Mouse (Mus musculus) CH12.LX (cell line): ENCODE data around the gene Fam189a2. TPM values are rescaled to one million over a fixed set of nuclear protein-coding genes. Genes with fewer than 3 reads are reported as not detected.

Experiments used
- DNase-seq: peaks from one replicate; pipeline ENCODE4 v3.0.0-alpha.2; 2013; ENCODE audit errors: extremely low read depth
- H3K27ac ChIP-seq: 2 replicates; pipeline ENCODE4 v1.5.1; 2012; ENCODE audit warnings: low read depth, mild to moderate bottlenecking, control low read depth, moderate library complexity; ENCODE audit not compliant: insufficient read depth
- H3K27me3 ChIP-seq: replicated peaks from 2 replicates; pipeline ENCODE3; 2012; ENCODE audit warnings: inconsistent platforms
- H3K36me3 ChIP-seq, 2 experiments: replicated peaks in 1 of 2; 2 replicates each; pipeline versions ENCODE3 to v1.6.1; 2012; ENCODE audit warnings: inconsistent platforms in 1 of 2, low read length in 1 of 2, mild to moderate bottlenecking in 1 of 2, mixed read lengths in 1 of 2, moderate library complexity in 1 of 2; ENCODE audit not compliant: control insufficient read depth in 1 of 2, insufficient read depth in 1 of 2
- H3K4me1 ChIP-seq, 2 experiments: 2 replicates each; pipeline ENCODE4 v1.6.1; 2012; ENCODE audit warnings: inconsistent platforms in 1 of 2, moderate library complexity in 1 of 2; ENCODE audit not compliant: insufficient read depth in 2 of 2, control insufficient read depth in 1 of 2
- H3K4me2 ChIP-seq: 2 replicates; pipeline ENCODE4 v1.6.1; 2012; ENCODE audit warnings: low read depth, mild to moderate bottlenecking, control low read depth; ENCODE audit not compliant: poor library complexity, insufficient read depth, severe bottlenecking
- H3K4me3 ChIP-seq, 3 experiments: fragments of 150-350 bp in 1 of 3; sonication (generic) in 1 of 3; replicated peaks in 1 of 3; 2 replicates each; pipeline versions ENCODE3 to v1.5.1; 2011 to 2012; ENCODE audit warnings: low read depth in 2 of 3, low read length in 2 of 3, mild to moderate bottlenecking in 2 of 3, moderate library complexity in 2 of 3, control low read depth in 1 of 3, improper control_type of control experiment in 1 of 3, inconsistent platforms in 1 of 3, mixed read lengths in 1 of 3; ENCODE audit not compliant: poor library complexity in 1 of 3
- H3K79me2 ChIP-seq: replicated peaks from 2 replicates; pipeline ENCODE4 v1.6.1; 2012; ENCODE audit warnings: mild to moderate bottlenecking, moderate library complexity; ENCODE audit not compliant: control insufficient read depth, poor library complexity, insufficient read depth, severe bottlenecking; ENCODE audit errors: extremely low read depth
- H3K9ac ChIP-seq: 2 replicates; pipeline ENCODE4 v1.6.1; 2012; ENCODE audit warnings: low read depth, mild to moderate bottlenecking, control low read depth, moderate library complexity; ENCODE audit not compliant: insufficient read depth
- H3K9me3 ChIP-seq: replicated peaks from 2 replicates; pipeline ENCODE3; 2012; ENCODE audit warnings: low read length, inconsistent platforms, mixed read lengths
- CHD1 ChIP-seq: IDR thresholded peaks from 2 replicates; pipeline ENCODE4 v1.6.1; 2012; ENCODE audit warnings: low read depth, low read length, improper control_type of control experiment, inconsistent platforms
- CTCF ChIP-seq, 2 experiments: IDR thresholded peaks in 1 of 2; conservative IDR thresholded peaks in 1 of 2; 2 replicates each; pipeline ENCODE4 v1.5.1; 2011 to 2012; ENCODE audit warnings: low read depth in 2 of 2, low read length in 2 of 2, improper control_type of control experiment in 1 of 2, inconsistent platforms in 1 of 2, mild to moderate bottlenecking in 1 of 2, moderate library complexity in 1 of 2
- ELF1 ChIP-seq: IDR thresholded peaks from 2 replicates; pipeline ENCODE4 v1.6.1; 2014; ENCODE audit warnings: low read depth, mild to moderate bottlenecking, inconsistent platforms, low read length, improper control_type of control experiment
- EP300 ChIP-seq: IDR thresholded peaks from 2 replicates; pipeline ENCODE4 v1.6.1; 2011; ENCODE audit warnings: low read length, improper control_type of control experiment
- ETS1 ChIP-seq: conservative IDR thresholded peaks from 2 replicates; pipeline ENCODE4 v1.6.1; 2012; ENCODE audit warnings: low read depth, mild to moderate bottlenecking, inconsistent platforms, low read length, improper control_type of control experiment, moderate library complexity
- GABPA ChIP-seq: IDR thresholded peaks from 2 replicates; pipeline ENCODE4 v1.6.1; 2012; ENCODE audit warnings: low read depth, low read length, improper control_type of control experiment, inconsistent platforms; ENCODE audit not compliant: insufficient replicate concordance
- HCFC1 ChIP-seq: IDR thresholded peaks from 2 replicates; pipeline ENCODE4 v1.6.1; 2012; ENCODE audit warnings: low read depth, mild to moderate bottlenecking, inconsistent platforms, low read length, improper control_type of control experiment
- IRF4 ChIP-seq: IDR thresholded peaks from 2 replicates; pipeline ENCODE4 v1.6.1; 2014; ENCODE audit warnings: low read depth, mild to moderate bottlenecking, inconsistent platforms, low read length, improper control_type of control experiment
- KAT2A ChIP-seq: IDR thresholded peaks from 2 replicates; pipeline ENCODE4 v1.6.1; 2012; ENCODE audit warnings: low read length, improper control_type of control experiment, inconsistent platforms; ENCODE audit not compliant: insufficient replicate concordance
- MEF2A ChIP-seq: IDR thresholded peaks from 2 replicates; pipeline ENCODE4 v1.6.1; 2014; ENCODE audit warnings: low read depth, mild to moderate bottlenecking, inconsistent platforms, low read length, improper control_type of control experiment, borderline replicate concordance
- MYC ChIP-seq: IDR thresholded peaks from 2 replicates; pipeline ENCODE4 v1.6.1; 2011; ENCODE audit warnings: low read depth, mild to moderate bottlenecking, improper control_type of control experiment, low read length
- NELFE ChIP-seq: IDR thresholded peaks from 2 replicates; pipeline ENCODE4 v1.6.1; 2011; ENCODE audit warnings: low read depth, low read length, improper control_type of control experiment
- TCF12 ChIP-seq: IDR thresholded peaks from 2 replicates; pipeline ENCODE4 v1.6.1; 2014; ENCODE audit warnings: low read depth, mild to moderate bottlenecking, inconsistent platforms, low read length, improper control_type of control experiment
- UBTF ChIP-seq: IDR thresholded peaks from 2 replicates; pipeline ENCODE4 v1.6.1; 2012; ENCODE audit warnings: low read depth, mild to moderate bottlenecking, inconsistent platforms, low read length, improper control_type of control experiment, moderate library complexity
- USF1 ChIP-seq: IDR thresholded peaks from 2 replicates; pipeline ENCODE4 v1.6.1; 2014; ENCODE audit warnings: low read depth, mild to moderate bottlenecking, inconsistent platforms, low read length, improper control_type of control experiment
- USF2 ChIP-seq: conservative IDR thresholded peaks from 2 replicates; pipeline ENCODE4 v1.6.1; 2011; ENCODE audit warnings: low read depth, low read length, improper control_type of control experiment
- ZKSCAN1 ChIP-seq: IDR thresholded peaks from 2 replicates; pipeline ENCODE4 v1.6.1; 2012; ENCODE audit warnings: low read depth, inconsistent platforms, low read length, improper control_type of control experiment, borderline replicate concordance
- dilution Hi-C: fragments of 300-500 bp; cut with MboI; formaldehyde crosslinking; loops from 2 replicates; pipeline ENCODE4 v1.14.3; 2020; ENCODE audit warnings: low sequenced_read_pairs; ENCODE audit not compliant: extremely low pct_unique_long_range_greater_than_20kb, extremely low pct_ligation_motif_present
- in situ Hi-C: fragments of 300-500 bp; cut with MboI; formaldehyde crosslinking; loops from 3 replicates; pipeline ENCODE4 v1.14.3; 2019; ENCODE audit warnings: low sequenced_read_pairs, low pct_ligation_motif_present, low pct_unique_long_range_greater_than_20kb, mixed read lengths
- polyA plus RNA-seq: library from polyadenylated mRNA; unstranded; fragments of >175 nt; gene quantifications from 2 replicates; pipeline ENCODE4 v1.2.1, GENCODE M21; 2012; ENCODE audit warnings: low read depth; ENCODE audit not compliant: insufficient read length
- total RNA-seq, 2 experiments: library from RNA; depleted of rRNA; stranded (reverse); fragments of 300-350 nt in 1 of 2; fragments of >200 nt in 1 of 2; gene quantifications; 2 replicates each; pipeline ENCODE4 v1.2.3; 2012 to 2014

Fam189a2 gene
- total and polyA plus RNA-seq, 3 experiments = not detected

DNA sequence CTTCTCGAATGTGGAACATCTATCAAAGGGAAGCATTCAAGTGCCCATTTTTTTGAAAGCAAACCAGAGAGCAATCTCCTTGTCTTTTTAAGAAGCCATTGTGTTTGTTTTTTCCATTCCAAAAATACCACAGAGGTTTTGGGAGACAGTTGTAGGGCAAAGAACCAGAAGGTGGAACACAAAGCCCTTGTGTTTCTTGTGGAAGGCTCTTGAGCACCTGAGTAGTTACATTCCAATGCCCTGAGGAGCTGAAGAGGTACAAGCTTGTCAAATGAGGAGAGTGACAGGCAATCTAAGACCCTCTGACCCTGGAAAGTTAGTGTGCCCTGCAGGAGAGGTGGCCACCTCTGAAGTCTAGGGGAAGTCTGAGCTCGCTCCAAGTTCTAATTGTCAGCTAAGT, 19.7 kb upstream of the Fam189a2 start:
- Histone ChIP-seq H3K4me2 (no peak overlapping the region), H3K27me3 (no peaks in the 10 kb centered on the region), H3K9me3 (no peaks in the 10 kb centered on the region), H3K27ac (no peak overlapping the region), H3K36me3 (no peaks in the 10 kb centered on the region), H3K79me2 (no peaks in the 10 kb centered on the region), H3K4me1 (peaks cover 0 to 8% of the 10 kb centered on the region in 2 experiments; a peak in 2 of 4 replicates), H3K4me3 (no peak overlapping the region), H3K9ac (no peak overlapping the region)
- no peak for DNase-seq
- in situ Hi-C loops (no loop called here), dilution Hi-C loops (no loop called here)
- no peak for TF ChIP-seq UBTF
- TF ChIP-seq, all 38 proteins: peak for 0

DNA sequence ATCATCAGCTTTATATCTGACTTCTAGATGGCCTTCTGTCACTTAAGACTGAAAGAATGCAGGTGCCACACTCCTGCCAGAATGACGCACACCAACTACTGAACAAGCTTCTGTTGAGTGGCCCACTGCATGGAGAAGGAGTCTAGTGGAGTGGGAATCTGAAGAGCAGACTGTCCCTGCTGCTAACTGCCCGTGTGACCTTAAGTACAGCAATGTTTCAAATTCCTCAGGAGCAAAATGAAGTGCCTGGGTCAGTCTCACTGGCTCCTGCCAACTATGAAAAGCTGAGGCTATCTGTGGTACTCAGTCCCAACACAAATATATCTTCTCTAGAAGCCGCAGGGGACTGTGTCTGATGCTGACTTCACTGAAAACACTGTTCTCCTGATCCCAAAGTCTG, 18.5 kb upstream of the Fam189a2 start:
- Histone ChIP-seq H3K9me3 (no peaks in the 10 kb centered on the region), H3K9ac (no peak overlapping the region), H3K79me2 (no peaks in the 10 kb centered on the region), H3K27ac (no peak overlapping the region), H3K4me2 (no peak overlapping the region), H3K4me1 (no peaks in the 10 kb centered on the region), H3K4me3 (no peak overlapping the region), H3K27me3 (no peaks in the 10 kb centered on the region), H3K36me3 (no peaks in the 10 kb centered on the region)
- DNase-seq = no peak
- TF ChIP-seq USF1 (no peak), EP300 (no peak), CHD1 (no peak), KAT2A (no peak), ETS1 (no peak), MEF2A (no peak), HCFC1 (no peak), MYC (no peak), CTCF (conservative IDR thresholded peaks at IDR 0.05 in 1 of 2, IDR thresholded peaks at IDR 0.05 in 1 of 2; ENCODE audit: low read depth in 2 of 2, low read length in 2 of 2) (no peak), IRF4 (no peak), TCF12 (no peak), USF2 (no peak), ZKSCAN1 (no peak), NELFE (no peak), GABPA (no peak), ELF1 (no peak), UBTF (no peak)
- in situ Hi-C loops = no loop called here
- dilution Hi-C loops = no loop called here
